Mouse (Mus musculus): ENCODE data around the gene Trabd2b. TPM values are rescaled to one million over a fixed set of nuclear protein-coding genes. Genes with fewer than 3 reads are reported as not detected.

The Trabd2b gene
- total and polyA plus RNA-seq, 3 experiments, result not detected

DNA sequence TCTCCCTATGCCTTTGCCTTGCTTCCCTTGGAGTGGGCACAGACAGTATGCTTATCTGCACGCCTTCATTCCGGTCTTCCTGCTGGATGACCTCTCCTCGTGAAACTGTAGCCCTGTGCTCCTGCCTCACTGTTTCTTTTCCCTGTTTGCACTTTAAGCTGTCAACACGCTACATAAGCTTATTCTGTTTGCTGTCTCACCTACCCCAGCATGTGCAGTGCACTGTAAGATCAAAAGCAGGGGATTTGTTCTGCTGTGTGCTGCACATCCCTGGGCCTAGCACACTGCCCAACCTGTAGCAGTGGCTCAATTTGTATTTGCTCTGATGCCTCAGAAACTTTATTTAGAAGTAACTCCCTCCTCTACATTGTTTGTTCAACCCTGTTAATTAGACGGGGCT lies 79.5 kb downstream of the Trabd2b start:
- H3K9me3 ChIP-seq (replicated peaks; ENCODE audit: insufficient read depth, low read length), result no peaks in the 10 kb centered on the region
- H3K4me1 ChIP-seq (ENCODE audit: control insufficient read depth in 1 of 2, insufficient read depth in 2 of 2, low read length in 2 of 2), result no peaks in the 10 kb centered on the region
- no peak for TF ChIP-seq MAFK (IDR thresholded peaks at IDR 0.05; ENCODE audit: borderline replicate concordance, low read depth, low read length)
- no peak for TF ChIP-seq MAZ (IDR thresholded peaks at IDR 0.05; ENCODE audit: low read depth, low read length)
- no peak for TF ChIP-seq MXI1 (IDR thresholded peaks at IDR 0.05; ENCODE audit: low read depth, low read length)
- H3K9ac ChIP-seq (ENCODE audit: control insufficient read depth, low read depth, low read length, poor library complexity, severe bottlenecking), result no peak overlapping the region
- H3K79me2 ChIP-seq (ENCODE audit: control insufficient read depth, insufficient read depth, low read length, poor library complexity), result no peaks in the 10 kb centered on the region
- H3K36me3 ChIP-seq (ENCODE audit: control insufficient read depth in 1 of 2, insufficient read depth in 2 of 2, low read length in 2 of 2), result no peaks in the 10 kb centered on the region
- H3K4me3 ChIP-seq (ENCODE audit: control insufficient read depth in 1 of 2, insufficient read depth in 1 of 2, low read depth in 2 of 2, low read length in 2 of 2), result no peak overlapping the region
- no peaks in the 10 kb centered on the region for H3K27me3 ChIP-seq (ENCODE audit: control insufficient read depth in 1 of 2, insufficient read depth in 2 of 2, low read length in 2 of 2)
- no peak overlapping the region for H3K27ac ChIP-seq (ENCODE audit: control insufficient read depth, low read depth, low read length)
- DNase-seq (ENCODE audit: low read depth, low spot score), result no peak

DNA sequence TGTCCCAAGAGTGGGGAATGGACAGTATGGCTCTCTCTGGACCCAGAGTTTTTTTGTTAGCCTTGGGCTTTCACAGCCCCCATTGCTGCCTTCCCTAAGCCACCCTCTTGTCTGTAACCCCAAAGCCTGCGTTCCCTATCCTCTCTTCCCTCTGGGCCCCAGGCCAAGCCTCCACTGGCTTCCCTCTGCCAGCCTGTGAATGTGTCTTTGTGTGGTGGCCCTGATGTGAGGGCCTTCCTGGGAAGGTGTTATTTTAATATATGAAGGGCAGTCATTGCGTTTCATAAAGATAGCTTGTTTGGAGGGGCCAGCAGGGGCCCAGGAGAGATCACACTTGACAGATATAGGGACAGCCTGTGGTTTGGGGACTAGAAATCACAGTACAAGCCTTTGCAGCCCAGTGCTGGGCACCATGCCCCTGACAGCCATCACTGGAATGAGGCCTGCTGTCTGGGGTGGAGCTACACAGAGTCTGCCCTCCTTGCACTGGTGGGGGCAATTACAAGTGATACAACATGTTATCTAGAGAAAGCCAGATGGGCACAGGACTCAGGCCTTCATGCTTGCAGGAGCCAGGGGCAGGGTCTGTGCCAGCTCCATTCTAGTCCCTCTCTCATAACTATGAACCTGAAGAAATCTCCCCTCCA lies 80.5 kb downstream of the Trabd2b start:
- Histone ChIP-seq H3K36me3 (ENCODE audit: control insufficient read depth in 1 of 2, insufficient read depth in 2 of 2, low read length in 2 of 2) (no peaks in the 10 kb centered on the region), H3K9me3 (replicated peaks; ENCODE audit: insufficient read depth, low read length) (no peaks in the 10 kb centered on the region), H3K79me2 (ENCODE audit: control insufficient read depth, insufficient read depth, low read length, poor library complexity) (no peaks in the 10 kb centered on the region), H3K9ac (ENCODE audit: control insufficient read depth, low read depth, low read length, poor library complexity, severe bottlenecking) (no peak overlapping the region), H3K27ac (ENCODE audit: control insufficient read depth, low read depth, low read length) (no peak overlapping the region), H3K4me3 (ENCODE audit: control insufficient read depth in 1 of 2, insufficient read depth in 1 of 2, low read depth in 2 of 2, low read length in 2 of 2) (no peak overlapping the region), H3K4me1 (ENCODE audit: control insufficient read depth in 1 of 2, insufficient read depth in 2 of 2, low read length in 2 of 2) (no peaks in the 10 kb centered on the region), H3K27me3 (ENCODE audit: control insufficient read depth in 1 of 2, insufficient read depth in 2 of 2, low read length in 2 of 2) (no peaks in the 10 kb centered on the region)
- DNase-seq (ENCODE audit: low read depth, low spot score), result no peak
- no peak for TF ChIP-seq ZMIZ1 (IDR thresholded peaks at IDR 0.05; ENCODE audit: low read depth, low read length)
- TF ChIP-seq ZC3H11A (IDR thresholded peaks at IDR 0.05; ENCODE audit: low read depth, low read length), result no peak
- TF ChIP-seq RAD21 (IDR thresholded peaks at IDR 0.05; ENCODE audit: low read depth, low read length), result no peak
- TF ChIP-seq TCF12 (IDR thresholded peaks at IDR 0.05; ENCODE audit: low read depth, low read length), result no peak
- TF ChIP-seq USF2 (IDR thresholded peaks at IDR 0.05; ENCODE audit: borderline replicate concordance in 1 of 2, insufficient read depth in 1 of 2, low read depth in 1 of 2, low read length in 2 of 2), result no peak
- TF ChIP-seq MAFK (IDR thresholded peaks at IDR 0.05; ENCODE audit: borderline replicate concordance, low read depth, low read length), result no peak
- no peak for TF ChIP-seq EP300 (IDR thresholded peaks at IDR 0.05; ENCODE audit: low read depth in 1 of 2, low read length in 2 of 2)
- no peak for TF ChIP-seq JUND (IDR thresholded peaks at IDR 0.05; ENCODE audit: low read depth, low read length)
- no peak for TF ChIP-seq TAL1 (IDR thresholded peaks at IDR 0.05; ENCODE audit: low read length)
- TF ChIP-seq CHD2 (IDR thresholded peaks at IDR 0.05; ENCODE audit: low read length), result no peak
- no peak for TF ChIP-seq NRF1 (IDR thresholded peaks at IDR 0.05; ENCODE audit: insufficient read depth, low read depth, low read length, poor library complexity, severe bottlenecking)
- no peak for TF ChIP-seq MYC (IDR thresholded peaks at IDR 0.05; ENCODE audit: low read depth, low read length)
- TF ChIP-seq CTCF (IDR thresholded peaks at IDR 0.05 in 2 of 3, conservative IDR thresholded peaks at IDR 0.05 in 1 of 3; ENCODE audit: control insufficient read depth in 1 of 3, insufficient read depth in 1 of 3, low read depth in 2 of 3, low read length in 3 of 3, poor library complexity in 1 of 3, severe bottlenecking in 1 of 3), result no peak
- TF ChIP-seq E2F4 (IDR thresholded peaks at IDR 0.05; ENCODE audit: borderline replicate concordance, low read depth, low read length), result no peak
- TF ChIP-seq SMC3 (IDR thresholded peaks at IDR 0.05; ENCODE audit: low read depth, low read length), result no peak
- TF ChIP-seq UBTF (IDR thresholded peaks at IDR 0.05; ENCODE audit: borderline replicate concordance, insufficient read depth, low read depth, low read length), result no peak
- TF ChIP-seq USF1 (IDR thresholded peaks at IDR 0.05; ENCODE audit: low read depth, low read length), result no peak
- TF ChIP-seq POLR2A (IDR thresholded peaks at IDR 0.05; ENCODE audit: control insufficient read depth in 1 of 2, insufficient read depth in 1 of 2, low read depth in 1 of 2, low read length in 2 of 2, poor library complexity in 1 of 2), result no peak
- TF ChIP-seq GABPA (IDR thresholded peaks at IDR 0.05; ENCODE audit: low read depth, low read length), result no peak
